In the genomic region with DNA sequence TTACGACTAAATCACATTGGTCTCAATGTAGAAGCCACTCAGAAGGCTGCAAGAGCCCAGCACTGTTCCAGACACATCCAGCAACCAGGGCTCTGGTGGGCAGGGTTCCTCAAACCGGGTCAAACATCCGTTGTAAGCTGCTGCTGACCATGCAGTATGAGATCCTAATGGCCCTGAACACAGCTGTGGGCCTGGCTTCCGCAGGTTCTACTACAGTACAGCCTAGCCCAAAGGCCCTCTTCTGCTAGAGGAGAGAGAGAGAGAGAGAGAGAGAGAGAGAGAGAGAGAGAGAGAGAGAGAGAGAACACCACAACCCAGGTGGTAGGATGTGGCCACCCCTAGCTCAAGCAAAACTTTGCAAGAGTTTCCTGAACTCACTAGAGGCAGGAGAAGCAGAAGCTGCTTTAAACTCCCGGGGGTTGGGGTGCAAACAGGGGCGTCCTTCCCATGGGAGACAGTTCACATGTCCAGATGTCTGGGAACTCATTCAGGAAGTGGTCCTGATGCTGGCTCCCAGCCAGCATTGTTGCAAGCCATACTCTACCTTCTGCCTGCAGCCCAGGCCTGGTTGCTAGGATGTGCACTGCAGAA, we compare ENCODE assay signal across 8 mouse cellular contexts. TPM values are rescaled to one million over a fixed set of nuclear protein-coding genes. Genes with fewer than 3 reads are reported as not detected.
DNase-seq lines count a peak whose midpoint lies in the region; ATAC-seq lines count a peak whose summit lies in the region.

No protein-coding gene starts in this region.

- no peak overlapping the region for H3K4me3 ChIP-seq in intestine, embryonic 16.5 days (ENCODE audit: low read length)

- H3K27me3 ChIP-seq in intestine, embryonic 16.5 days (replicated peaks; ENCODE audit: control insufficient read depth, insufficient read depth, low read length), result no peaks in the 10 kb centered on the region

- intact Hi-C loops in gastrocnemius, postnatal 14 days (cut with DNase I; ENCODE audit: low total_unique reads), result no loop called here

- no peak overlapping the region for H3K4me2 ChIP-seq in intestine, embryonic 16.5 days (ENCODE audit: low read depth, low read length)

- no peak overlapping the region for H3K9ac ChIP-seq in intestine, embryonic 16.5 days (ENCODE audit: low read depth, low read length)

- H3K9me3 ChIP-seq in intestine, embryonic 16.5 days (ENCODE audit: control insufficient read depth, low read length), result no peaks in the 10 kb centered on the region

- 0 out of 2 replicates have a peak, but pooled peaks cover 2% of the 10 kb centered on the region for H3K4me1 ChIP-seq in intestine, embryonic 16.5 days (ENCODE audit: control insufficient read depth, insufficient read depth, low read length)

- WGBS in intestine, embryonic 16.5 days, result 38% methylated on average over 6 of the region's 6 CpGs

- no peaks in the 10 kb centered on the region for H3K36me3 ChIP-seq in intestine, embryonic 16.5 days (ENCODE audit: control insufficient read depth, insufficient read depth, low read length)

- peak; percentile 24 for DNase-seq in gastrocnemius, postnatal 14 days
- no peak for DNase-seq in gastrocnemius, postnatal 25 days
- DNase-seq in right cerebral cortex, postnatal 10 days (ENCODE audit: low spot score in 2 of 2), result peak; percentile 51 to 52
- DNase-seq in right cerebral cortex, adult 18-20 months, result no peak
- DNase-seq in Muller cell, postnatal 12 days (ENCODE audit: inconsistent ontology term), result no peak
- no peak for DNase-seq in embryo, embryonic 9.5 days (ENCODE audit: extremely low spot score)

- no peak overlapping the region for H3K27ac ChIP-seq in intestine, embryonic 16.5 days (ENCODE audit: low read length)

- ATAC-seq in intestine, embryonic 16.5 days, result 0 out of 2 replicates have a peak, but pooled peaks have one; percentile 31
- no peak for ATAC-seq in frontal cortex, adult (ENCODE audit: low TSS enrichment)

RNA-seq across cellular contexts. Expression of gene Dgkd, which starts 23.4 kb away (rescaled TPM):
- total RNA-seq in gastrocnemius, postnatal 14 days (2021), result 10 to 100 TPM; 37.7 to 39.9 TPM
- 10 to 100 TPM; 28.5 to 34.6 TPM for total RNA-seq in gastrocnemius, postnatal 25 days (2021)
- 24.0 and 26.9 TPM in 2 replicates for polyA plus RNA-seq in intestine, embryonic 16.5 days (2015; fragmentation: Nextera tagmentation; extraction: Ambion mirVana)

RNA-seq across cellular contexts. Expression of gene Sag, which starts 26.2 kb away (rescaled TPM):
- total RNA-seq in gastrocnemius, postnatal 14 days (2021), result under 1 TPM; 0.13 to 0.14 TPM
- total RNA-seq in gastrocnemius, postnatal 25 days (2021), result under 1 TPM in 1 of 2 experiments, not detected in 1; 0.24 TPM
- polyA plus RNA-seq in intestine, embryonic 16.5 days (2015; fragmentation: Nextera tagmentation; extraction: Ambion mirVana), result 0.72 and 0.91 TPM in 2 replicates

Comparison
In these comparisons a context has a peak if more than half of its experiments do, and no peak if none do; other contexts are left out.
1. DNase-seq: peak in gastrocnemius, postnatal 14 days (single experiment) and right cerebral cortex, postnatal 10 days (2 of 2); none in gastrocnemius, postnatal 25 days (single experiment), right cerebral cortex, adult 18-20 months (single experiment), Muller cell, postnatal 12 days (single experiment) and embryo, embryonic 9.5 days (single experiment).